Mouse (Mus musculus) monocyte, adult 5-6 weeks (primary cell): ENCODE measurements around the gene Ros1. TPM values are rescaled to one million over a fixed set of nuclear protein-coding genes. Genes with fewer than 3 reads are reported as not detected.

ENCODE experiments used
- ATAC-seq: fragments of 153-309, 156-312 bp; replicated peaks from 2 replicates; pipeline ENCODE4 v1.8.0; 2017; ENCODE audit warnings: mild to moderate bottlenecking; ENCODE audit not compliant: low TSS enrichment, insufficient number of reproducible peaks, severe bottlenecking, poor library complexity, low FRiP score
- total RNA-seq: library from RNA; stranded (forward); fragments of 200-1000, 200-491, 200-594 nt; gene quantifications from 3 replicates; pipeline ENCODE4 v1.2.3, GENCODE M21; 2017

Ros1 gene
- total RNA-seq, 1 experiment from 2014 or later = not detected

- no peak for ATAC-seq
Measured at GRCm38 (mm10) chr10:52169841-52170240, 25.2 kb downstream of the Ros1 start.

GRCm38 (mm10) chr10:52165376-52165775, 29.7 kb downstream of the Ros1 start:
- no peak for ATAC-seq

- ATAC-seq = no peak
Measured at GRCm38 (mm10) chr10:52160604-52161003, 34.4 kb downstream of the Ros1 start.

- ATAC-seq = no peak
Measured at GRCm38 (mm10) chr10:52159704-52160103, 35.3 kb downstream of the Ros1 start.

- no peak for ATAC-seq
Measured at GRCm38 (mm10) chr10:52133354-52134074, 61.5 kb downstream of the Ros1 start.

- ATAC-seq = no peak
Measured at GRCm38 (mm10) chr10:52130762-52131161, 64.3 kb downstream of the Ros1 start.

GRCm38 (mm10) chr10:52128874-52129412, 66.1 kb downstream of the Ros1 start:
- no peak for ATAC-seq

- ATAC-seq = no peak
Measured at GRCm38 (mm10) chr10:52106164-52106757, 88.8 kb downstream of the Ros1 start.

GRCm38 (mm10) chr10:52101273-52101672, 93.8 kb downstream of the Ros1 start:
- no peak for ATAC-seq

GRCm38 (mm10) chr10:52092181-52092580, 102.9 kb downstream of the Ros1 start:
- no peak for ATAC-seq

- ATAC-seq = no peak
Measured at GRCm38 (mm10) chr10:52086681-52087080, 108.4 kb downstream of the Ros1 start.

- ATAC-seq = no peak
Measured at GRCm38 (mm10) chr10:52072482-52072881, 122.6 kb downstream of the Ros1 start.

GRCm38 (mm10) chr10:52048287-52048686, 146.8 kb downstream of the Ros1 start:
- no peak for ATAC-seq

- ATAC-seq = no peak
Measured at GRCm38 (mm10) chr10:52043086-52043485, 152.0 kb downstream of the Ros1 start.

- ATAC-seq = no peak
Measured at GRCm38 (mm10) chr10:52039392-52039791, 155.7 kb downstream of the Ros1 start.

- no peak for ATAC-seq
Measured at GRCm38 (mm10) chr10:52033729-52034128, 161.3 kb downstream of the Ros1 start.

- ATAC-seq = no peak
Measured at GRCm38 (mm10) chr10:52029421-52030080, 165.5 kb downstream of the Ros1 start.

- no peak for ATAC-seq
Measured at GRCm38 (mm10) chr10:52028561-52029370, 166.3 kb downstream of the Ros1 start.
